Mouse (Mus musculus): ENCODE results near the gene Spns3.

GRCm38 (mm10) chr11:72455694-72456093 is 94.6 kb downstream of the Spns3 start:
- no peak for TF ChIP-seq CTCF (IDR thresholded peaks at IDR 0.05 in 2 of 3, conservative IDR thresholded peaks at IDR 0.05 in 1 of 3; ENCODE audit: control insufficient read depth in 1 of 3, insufficient read depth in 1 of 3, low read depth in 2 of 3, low read length in 3 of 3, poor library complexity in 1 of 3, severe bottlenecking in 1 of 3)
- no peak for TF ChIP-seq MEF2A (IDR thresholded peaks at IDR 0.05; ENCODE audit: extremely low read depth, insufficient replicate concordance, low read depth, low read length, poor library complexity, severe bottlenecking)
- no peak for TF ChIP-seq POLR2A (IDR thresholded peaks at IDR 0.05; ENCODE audit: control insufficient read depth in 1 of 2, insufficient read depth in 1 of 2, low read depth in 1 of 2, low read length in 2 of 2, poor library complexity in 1 of 2)

Data from MEL (cell line).